Mouse (Mus musculus) embryo, embryonic 9.5 days (tissue): ENCODE results near the gene Ucma.
"Not testable (repeated sequence)": the region's sequence is repeated elsewhere in the genome, so short reads cannot be mapped to it uniquely, and the experiment has no call there.

ENCODE experiments used
- DNase-seq: peaks from one replicate; pipeline ENCODE4 v3.0.0-alpha.2; 2017; ENCODE audit errors: extremely low spot score

Gene Ucma

GRCm38 (mm10) chr2:4975807-4976206, at the start of gene Ucma:
TSS of gene Ucma (plus strand) at chr2:4976122.
- no peak for DNase-seq

DNA sequence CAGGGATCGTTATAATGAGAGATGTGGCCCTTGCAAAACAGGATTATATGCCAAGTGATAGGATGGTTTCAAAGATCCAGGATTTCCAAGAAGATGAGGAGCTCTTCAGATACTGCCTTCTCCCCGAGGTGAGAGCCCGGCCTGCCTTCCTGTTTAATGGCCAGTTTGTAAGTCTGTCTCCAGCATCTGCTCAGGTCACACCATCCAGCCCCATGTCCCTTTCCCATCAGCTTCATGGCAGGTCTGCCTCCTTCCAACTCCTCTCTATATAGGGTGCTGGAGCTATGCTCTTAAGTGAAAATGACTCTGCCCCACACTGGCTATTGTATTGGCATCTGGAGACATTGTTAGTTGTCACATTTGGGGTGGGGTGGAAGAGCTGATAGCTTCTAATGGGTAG, 48.5 kb upstream of the Ucma start:
- no peak for DNase-seq

GRCm38 (mm10) chr2:4929230-4929629, 46.7 kb upstream of the Ucma start:
- DNase-seq = no peak

DNA sequence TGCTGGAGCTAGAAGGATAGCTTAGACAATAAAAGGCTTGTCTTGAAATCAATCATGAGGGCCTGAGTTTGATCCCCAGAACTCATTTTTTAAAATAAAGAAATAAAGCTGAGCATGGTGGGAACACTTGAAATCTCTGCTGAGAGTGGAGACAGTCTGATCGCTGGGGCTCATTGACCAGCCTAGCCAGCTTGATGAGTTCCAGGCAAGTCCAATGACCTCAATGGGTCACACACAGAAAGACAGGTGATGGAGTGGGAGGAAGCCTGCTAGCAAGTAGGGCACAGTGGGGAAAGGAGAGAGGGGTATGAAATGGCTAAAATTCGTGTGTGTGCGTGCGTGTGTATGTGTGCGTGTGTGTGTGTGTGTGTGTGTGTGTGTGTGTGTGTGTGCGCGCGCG, 41.4 kb upstream of the Ucma start:
- no peak for DNase-seq

- no peak for DNase-seq
These were observed 38.0 kb upstream of the Ucma start for GRCm38 (mm10) chr2:4937931-4938330.

DNA sequence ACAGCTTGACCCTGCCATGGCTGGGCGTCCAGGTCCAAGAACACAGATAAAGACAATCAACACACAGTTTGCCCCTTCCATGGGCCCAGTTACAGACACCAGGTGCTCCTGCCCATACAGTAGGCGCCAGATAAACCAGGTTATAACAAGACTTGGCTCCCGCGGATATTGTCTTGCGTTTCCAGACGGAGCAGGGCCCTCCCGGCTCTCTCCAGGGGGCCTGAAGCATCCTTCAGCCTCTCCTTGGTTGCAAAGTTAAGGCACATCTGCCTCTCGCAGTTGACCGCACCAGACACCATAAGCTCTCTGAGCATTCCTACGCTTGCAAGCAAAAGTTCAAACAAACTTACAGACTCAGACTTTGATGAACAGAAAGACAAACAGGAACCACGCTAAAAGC, 35.1 kb upstream of the Ucma start:
- DNase-seq = no peak

DNA sequence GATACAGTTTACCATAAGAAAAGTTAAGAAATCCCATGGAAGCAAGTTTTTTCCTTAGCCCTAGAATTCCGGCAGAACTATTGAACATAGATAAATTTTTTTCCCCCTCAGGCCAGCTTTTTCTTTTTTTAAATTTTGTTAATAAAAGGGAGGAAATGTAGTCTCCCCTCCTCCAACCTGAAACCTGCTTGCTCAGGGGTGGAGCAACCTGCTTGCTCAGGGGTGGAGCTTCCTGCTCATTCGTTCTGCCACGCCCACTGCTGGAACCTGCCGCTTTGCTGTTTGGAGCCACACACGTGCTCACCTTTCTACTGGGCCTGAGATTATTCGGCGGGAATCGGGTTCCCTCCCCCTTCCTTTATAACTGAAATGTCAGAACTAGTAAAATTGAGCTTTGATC, 26.2 kb upstream of the Ucma start:
- not testable (repeated sequence) for DNase-seq

DNA sequence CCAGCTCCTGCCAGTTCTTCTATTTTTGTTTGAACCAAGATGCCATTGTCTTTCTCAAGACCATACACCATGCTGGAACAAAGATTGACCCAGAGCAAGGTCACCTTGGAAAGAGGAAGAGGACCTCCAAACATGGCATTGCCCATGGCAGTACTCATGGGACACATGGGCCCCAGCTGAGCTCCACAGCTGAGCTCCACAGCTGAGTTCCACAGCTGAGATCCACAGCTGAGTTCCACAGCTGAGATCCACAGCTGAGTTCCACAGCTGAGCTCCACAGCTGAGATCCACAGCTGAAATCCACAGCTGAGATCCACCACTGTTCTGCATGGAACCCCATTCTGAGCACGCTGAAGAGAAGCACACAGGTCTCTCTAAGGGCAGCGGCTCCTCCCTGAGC, 24.9 kb upstream of the Ucma start:
- no peak for DNase-seq

DNA sequence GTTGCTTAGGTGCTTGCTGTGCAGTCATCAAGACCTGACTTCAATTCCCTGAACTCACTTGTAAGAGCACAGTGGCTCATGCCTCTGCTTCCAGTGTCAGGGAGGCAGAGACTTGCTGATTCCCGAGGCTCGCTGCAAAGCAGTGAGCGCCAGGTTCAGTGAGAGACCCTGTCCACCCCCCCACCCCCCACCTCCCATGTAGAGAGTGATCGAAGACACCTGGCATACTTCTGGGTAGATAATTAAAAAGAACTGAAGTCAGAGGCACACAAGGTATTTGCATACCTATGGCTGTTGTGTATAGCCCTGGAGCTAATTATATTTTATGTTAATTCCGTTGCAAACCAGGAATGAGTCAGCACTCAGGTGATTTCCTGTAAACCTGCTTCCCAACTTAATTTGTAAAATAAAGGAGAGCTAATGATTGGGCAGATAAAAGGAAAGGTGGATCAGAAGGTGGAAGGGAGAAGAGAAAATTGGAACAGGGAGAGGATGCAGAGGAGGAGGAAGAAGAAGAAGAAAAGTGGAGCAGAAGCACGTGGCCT, 21.6 kb upstream of the Ucma start:
- DNase-seq = no peak

DNA sequence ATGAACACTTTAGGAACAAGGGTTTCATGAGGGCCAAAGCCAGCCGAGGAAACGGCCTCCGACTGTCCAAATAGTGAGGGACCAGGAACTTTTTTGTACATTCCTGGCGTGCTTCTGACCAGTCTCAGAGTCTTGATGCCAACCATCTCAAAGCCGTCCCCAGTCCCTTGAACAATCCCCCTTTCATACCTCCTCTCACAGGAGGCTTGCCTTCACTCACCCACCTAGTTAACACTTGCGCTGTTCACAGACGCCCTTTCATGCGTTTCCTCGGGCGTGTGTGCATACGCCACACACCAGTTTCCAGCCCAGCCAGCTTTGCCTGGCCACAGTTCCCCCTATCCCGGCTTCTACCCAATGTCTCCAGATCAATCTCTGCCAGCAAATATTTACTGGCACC, 17.9 kb upstream of the Ucma start:
- no peak for DNase-seq

DNA sequence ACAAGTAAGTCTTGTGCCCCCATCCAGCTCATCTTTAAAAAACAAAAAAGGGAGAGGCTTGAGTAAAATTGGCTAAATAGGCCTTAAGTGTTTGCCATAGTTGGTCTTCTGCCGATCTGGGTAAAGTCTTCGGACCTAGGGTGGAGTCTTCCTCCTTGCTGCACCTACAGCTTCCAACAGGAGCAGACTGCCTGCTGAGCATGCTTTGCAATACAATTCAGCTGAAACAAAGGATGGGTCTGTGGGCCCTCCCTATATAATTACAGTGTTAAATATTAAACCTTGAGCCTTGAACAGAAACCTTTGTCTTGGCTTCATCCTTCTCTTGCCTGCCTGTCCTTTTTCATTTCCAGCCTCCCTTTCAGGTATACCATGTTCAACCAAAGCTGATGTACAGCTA, 8.1 kb upstream of the Ucma start:
- no peak for DNase-seq

DNA sequence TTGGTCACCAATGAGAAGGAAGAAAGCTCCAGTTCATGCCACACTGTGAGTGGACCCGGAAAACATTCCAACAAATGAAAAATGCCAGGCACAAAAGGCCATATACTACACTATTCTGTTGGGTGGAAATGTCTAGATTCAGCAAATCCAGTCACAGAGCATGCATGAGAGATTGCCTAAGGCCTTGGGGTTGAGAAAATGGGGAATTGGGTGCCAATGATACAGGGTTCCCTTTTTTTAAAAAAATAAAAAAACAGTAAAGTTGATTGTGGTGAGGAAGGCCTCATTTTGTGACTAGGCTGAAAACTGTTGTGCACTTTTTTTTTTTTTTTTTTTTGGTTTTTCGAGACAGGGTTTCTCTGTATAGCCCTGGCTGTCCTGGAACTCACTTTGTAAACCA, 6.8 kb upstream of the Ucma start:
- no peak for DNase-seq

GRCm38 (mm10) chr2:4978091-4978490, 2.2 kb downstream of the Ucma start:
- DNase-seq = no peak

GRCm38 (mm10) chr2:4983987-4984386, 8.1 kb downstream of the Ucma start:
- no peak for DNase-seq

DNA sequence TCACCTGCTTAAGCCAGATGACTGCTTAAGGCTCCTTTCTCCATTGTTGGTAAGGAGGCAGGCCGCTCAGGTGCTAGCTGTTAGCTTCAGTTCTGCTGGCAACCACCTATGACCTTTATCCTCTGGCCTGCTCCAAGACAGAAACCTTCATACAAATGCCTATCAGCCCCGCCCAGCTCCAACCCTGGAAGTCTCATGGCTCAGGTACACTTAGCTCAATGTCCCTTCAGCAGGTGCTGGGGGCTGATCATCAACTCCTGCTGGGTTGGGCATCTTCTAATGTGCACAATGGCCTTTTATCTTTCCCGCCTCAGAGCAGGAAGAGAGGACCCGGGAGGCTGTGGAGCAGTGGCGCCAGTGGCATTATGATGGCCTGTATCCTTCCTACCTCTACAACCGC, 9.1 kb downstream of the Ucma start:
- DNase-seq = no peak

GRCm38 (mm10) chr2:4986798-4987197, 10.9 kb downstream of the Ucma start:
- DNase-seq = no peak

GRCm38 (mm10) chr2:4987388-4988180, 11.7 kb downstream of the Ucma start:
- no peak for DNase-seq

GRCm38 (mm10) chr2:4988826-4989424, 13.0 kb downstream of the Ucma start:
- DNase-seq = peak; percentile 17

DNA sequence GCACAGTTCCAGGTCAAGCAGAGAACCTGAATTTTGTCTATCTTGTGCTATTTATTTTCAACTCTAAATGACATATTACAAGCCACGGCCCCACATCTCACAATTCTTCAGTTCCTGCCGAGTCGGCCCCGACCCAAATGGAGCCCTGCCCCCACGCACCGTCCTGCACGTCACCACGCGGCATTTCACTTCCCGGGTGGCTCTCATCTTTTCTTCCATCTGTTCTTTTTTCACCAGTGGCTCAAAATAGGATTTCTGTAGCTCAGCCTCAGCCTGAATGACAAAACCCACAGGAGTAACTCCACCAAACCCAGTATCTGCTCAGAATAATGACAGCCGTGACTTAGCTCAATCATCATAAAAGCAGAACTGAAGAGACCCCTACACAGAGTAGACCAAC, 17.7 kb downstream of the Ucma start:
- no peak for DNase-seq

- no peak for DNase-seq
These were observed 18.5 kb downstream of the Ucma start for GRCm38 (mm10) chr2:4994436-4994835.

DNA sequence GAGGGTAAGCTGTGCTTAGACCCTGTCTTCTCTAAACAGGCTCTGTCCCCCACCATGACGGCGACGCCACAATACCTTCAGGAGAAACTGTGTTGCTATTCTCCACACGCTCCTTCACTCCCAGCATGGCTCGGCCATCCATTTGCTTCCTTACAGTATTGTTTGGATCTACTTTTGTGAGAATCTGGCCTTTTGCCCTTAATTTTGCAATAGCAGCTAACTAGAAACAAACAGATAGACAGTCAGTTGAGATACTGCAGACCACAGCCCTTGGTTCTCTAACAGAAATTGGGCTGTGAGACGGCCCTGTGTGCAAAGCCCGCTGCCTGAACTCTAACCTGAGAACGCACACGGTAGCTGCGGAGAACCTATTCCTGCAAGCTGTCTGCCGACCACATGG, 19.7 kb downstream of the Ucma start:
- DNase-seq = no peak

DNA sequence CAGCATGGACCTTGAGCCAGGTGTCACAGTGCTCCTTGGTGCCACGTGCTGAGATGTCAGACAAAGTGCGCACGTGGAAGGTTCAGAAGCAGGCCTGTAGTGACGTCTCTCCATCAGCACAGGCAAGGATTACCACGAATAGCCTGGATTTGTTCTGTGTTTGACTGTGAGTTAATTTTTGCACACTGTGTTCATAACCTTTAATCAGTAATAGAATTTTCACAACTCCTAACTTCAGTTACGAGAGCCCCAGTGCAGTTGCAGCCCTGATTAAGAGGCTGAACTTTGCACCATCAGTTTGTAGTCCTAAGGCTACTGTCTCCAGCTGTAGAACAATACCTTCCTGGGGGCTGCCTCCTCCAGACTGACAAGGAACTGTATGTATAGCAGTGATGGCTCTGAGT, 20.5 kb downstream of the Ucma start:
- DNase-seq = no peak

DNA sequence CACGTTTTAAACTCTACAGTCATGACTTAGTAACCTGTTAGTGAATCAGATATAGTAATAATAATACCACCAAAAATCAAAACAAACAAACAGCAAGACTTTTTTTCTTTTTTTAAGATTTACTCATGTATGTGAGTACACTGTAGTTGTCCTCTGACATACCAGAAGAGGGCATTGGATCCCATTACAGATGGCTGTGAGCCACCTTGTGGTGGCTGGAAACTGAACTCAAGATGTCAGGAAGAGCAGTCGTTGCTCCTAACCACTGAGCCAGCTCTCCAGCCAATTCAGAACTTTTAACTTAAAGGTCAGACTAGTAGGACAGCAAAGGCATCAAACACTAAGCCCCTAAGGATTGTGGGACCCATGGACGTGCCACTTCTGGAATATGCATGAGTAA, 23.0 kb downstream of the Ucma start:
- no peak for DNase-seq
